In the genomic region with DNA sequence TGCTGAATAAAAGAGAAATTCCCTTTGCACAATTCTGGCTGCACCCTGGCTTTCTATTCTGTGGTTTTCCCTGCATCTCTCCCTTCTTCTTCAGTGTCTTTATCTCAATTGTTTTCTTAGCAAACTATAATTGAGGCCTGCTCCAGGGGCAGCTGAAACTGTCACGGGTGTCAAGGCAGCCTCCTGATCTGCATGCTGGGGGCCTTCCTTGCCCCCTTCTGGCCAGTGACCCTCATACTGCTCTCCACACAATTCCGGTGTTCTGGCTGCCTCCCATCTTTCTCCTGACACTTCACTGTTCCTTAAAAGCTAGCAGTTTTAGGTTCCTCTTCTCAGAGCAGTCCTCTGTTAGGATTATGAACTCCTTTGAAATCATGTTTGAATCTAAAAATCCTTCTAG, we compare ENCODE assay signal across 8 mouse cellular contexts. TPM values are rescaled to one million over a fixed set of nuclear protein-coding genes. Genes with fewer than 3 reads are reported as not detected.
DNase-seq lines count a peak whose midpoint lies in the region; ATAC-seq and TF ChIP-seq lines count a peak whose summit lies in the region.

No protein-coding gene starts in this region.

- H3K4me3 ChIP-seq in heart, embryonic 11.5 days (ENCODE audit: low read depth, low read length) = peak overlapping the region; percentile 75
- H3K4me3 ChIP-seq in ES-E14 (ENCODE audit: insufficient read depth in 1 of 2, low read depth in 1 of 2, low read length in 2 of 2, poor library complexity in 1 of 2, severe bottlenecking in 1 of 2) (peak overlapping the region in 1 of 2 experiments; percentile 94; a peak in 2 of 4 replicates), macrophage (ENCODE audit: inconsistent target) (peak overlapping the region; percentile 98)
- peak overlapping the region; percentile 99 for H3K4me3 ChIP-seq in heart, embryonic 16.5 days (ENCODE audit: low read length)

- whole genome bisulfite sequencing in heart, embryonic 11.5 days (ENCODE audit: insufficient replicate concordance) = 11% methylated on average over 2 of the region's 2 CpGs
- 19% methylated on average over 2 of the region's 2 CpGs for WGBS in heart, embryonic 16.5 days
- 49% methylated on average over 2 of the region's 2 CpGs for WGBS in macrophage (ENCODE audit: missing documents)

- H3K27ac ChIP-seq in heart, embryonic 11.5 days (ENCODE audit: low read depth, low read length) = no peak overlapping the region
- H3K27ac ChIP-seq in ES-E14 (ENCODE audit: insufficient read depth, low read depth, low read length, poor library complexity, severe bottlenecking) (no peak overlapping the region), macrophage (no peak overlapping the region)
- H3K27ac ChIP-seq in heart, embryonic 16.5 days (ENCODE audit: low read length) = no peak overlapping the region

- H3K4me2 ChIP-seq in heart, embryonic 11.5 days = peak overlapping the region; percentile 84
- peak overlapping the region; percentile 76 for H3K4me2 ChIP-seq in heart, embryonic 16.5 days (ENCODE audit: low read depth, low read length)

- ATAC-seq in heart, embryonic 11.5 days (replicated peaks; ENCODE audit: insufficient number of reproducible peaks, low FRiP score, low TSS enrichment) = no peak
- no peak for ATAC-seq in heart, embryonic 16.5 days (replicated peaks; ENCODE audit: extremely low read depth, insufficient read depth, low FRiP score)

- peaks cover 10% of the 10 kb centered on the region; the same call in 1 of the 2 replicates for H3K4me1 ChIP-seq in heart, embryonic 11.5 days (ENCODE audit: control insufficient read depth, insufficient read depth, low read length)
- H3K4me1 ChIP-seq in ES-E14 (ENCODE audit: control insufficient read depth in 2 of 2, insufficient read depth in 2 of 2, low read length in 2 of 2, poor library complexity in 1 of 2) = peaks cover 0 to 2% of the 10 kb centered on the region in 2 experiments; a peak in 1 of 4 replicates
- peaks cover 9% of the 10 kb centered on the region for H3K4me1 ChIP-seq in heart, embryonic 16.5 days (ENCODE audit: control insufficient read depth, insufficient read depth, low read length)

- in situ Hi-C loops in ES-E14 (cut with MboI; ENCODE audit: low sequenced_read_pairs in 2 of 2, unreplicated experiment in 2 of 2) = no loop called here

- H3K36me3 ChIP-seq in heart, embryonic 11.5 days (ENCODE audit: control insufficient read depth, insufficient read depth, low read length) = 0 out of 2 replicates have a peak, but pooled peaks cover 7% of the 10 kb centered on the region
- H3K36me3 ChIP-seq in ES-E14 (ENCODE audit: control insufficient read depth, insufficient read depth, low read length, poor library complexity, severe bottlenecking) = peaks cover 7% of the 10 kb centered on the region
- H3K36me3 ChIP-seq in heart, embryonic 16.5 days (ENCODE audit: control insufficient read depth, insufficient read depth) = peaks cover 32% of the 10 kb centered on the region
- peaks cover 33% of the 10 kb centered on the region for H3K36me3 ChIP-seq in macrophage (ENCODE audit: inconsistent target)

- H3K9ac ChIP-seq in heart, embryonic 11.5 days (ENCODE audit: low read depth, low read length) = peak overlapping the region; percentile 52; the same call in 1 of the 2 replicates
- H3K9ac ChIP-seq in ES-E14 (ENCODE audit: insufficient read depth, low read depth, low read length, poor library complexity, severe bottlenecking) = peak overlapping the region; percentile 52; the same call in 1 of the 2 replicates
- peak overlapping the region; percentile 91 for H3K9ac ChIP-seq in heart, embryonic 16.5 days (ENCODE audit: low read length)

- H3K9me3 ChIP-seq in heart, embryonic 11.5 days (replicated peaks; ENCODE audit: control insufficient read depth, low read length) = no peaks in the 10 kb centered on the region
- no peaks in the 10 kb centered on the region for H3K9me3 ChIP-seq in ES-E14 (ENCODE audit: control insufficient read depth, insufficient read depth, low read depth, low read length)
- H3K9me3 ChIP-seq in heart, embryonic 16.5 days (replicated peaks; ENCODE audit: control insufficient read depth, low read length) = 0 out of 2 replicates have a peak, but pooled peaks cover 4% of the 10 kb centered on the region

- peaks cover 24% of the 10 kb centered on the region for H3K79me2 ChIP-seq in macrophage (ENCODE audit: inconsistent target)

- no peaks in the 10 kb centered on the region for H3K27me3 ChIP-seq in heart, embryonic 11.5 days (ENCODE audit: control insufficient read depth, insufficient read depth, low read length)
- H3K27me3 ChIP-seq in heart, embryonic 16.5 days (ENCODE audit: control insufficient read depth, insufficient read depth, low read length) = no peaks in the 10 kb centered on the region

- DNase-seq in heart, adult 9 months (ENCODE audit: low spot score in 2 of 2) = no peak
- DNase-seq in ES-E14 (ENCODE audit: low read depth, low spot score) = no peak
- DNase-seq in frontal cortex, adult 2 months (ENCODE audit: extremely low spot score in 1 of 2, low spot score in 1 of 2) = no peak
- DNase-seq in kidney, postnatal 36 days = no peak
- no peak for DNase-seq in retina, embryonic 14.5 days (ENCODE audit: low spot score)

TF ChIP-seq in ES-E14, 5 proteins besides CTCF, POLR2A, EP300 and RAD21:
- no peak for TF ChIP-seq ZNF384 (IDR thresholded peaks at IDR 0.05; ENCODE audit: low read depth, low read length)
- no peak for TF ChIP-seq MAFK (IDR thresholded peaks at IDR 0.05; ENCODE audit: insufficient read depth, low read depth, low read length)

RNA-seq across cellular contexts. Expression of a gene that starts 1.2 kb away (rescaled TPM):
- 13.0 and 13.5 TPM in 2 replicates for polyA plus RNA-seq in heart, embryonic 11.5 days (2014; fragmentation: Nextera tagmentation; extraction: Ambion mirVana)
- total RNA-seq in ES-E14 (2012; rRNA removed) = 14.5 and 14.8 TPM in 2 replicates
- polyA plus RNA-seq in heart, embryonic 16.5 days (2015; fragmentation: Nextera tagmentation; extraction: Ambion mirVana) = 10.4 and 11.5 TPM in 2 replicates
- 10 to 100 TPM in 21 of 26 experiments, 1 to 10 TPM in 5; 4.9 to 47.5 (median 23.9) TPM for total RNA-seq in macrophage (2018; cell fraction: chromatin; rRNA removed)
- total RNA-seq in macrophage (2018; cell fraction: cytosol; rRNA removed) = 10 to 100 TPM in 2 of 26 experiments, 1 to 10 TPM in 24; 2.9 to 10.6 (median 7.1) TPM
- total RNA-seq in macrophage (2018; cell fraction: nucleus; rRNA removed) = 10 to 100 TPM in 17 of 26 experiments, 1 to 10 TPM in 9; 5.0 to 31.4 (median 13.4) TPM
- polyA plus RNA-seq in macrophage (2018) = 4.6 to 6.2 TPM (median 4.9 TPM) in 3 replicates
- polyA plus RNA-seq in frontal cortex, adult 2 months (2012; rRNA removed) = 16.8 and 17.1 TPM in 2 replicates
